In genomic region chr1:90013273-90013672, GRCm38 (mm10) we compare ENCODE assay signal across 16 mouse cellular contexts. TPM values are rescaled to one million over a fixed set of nuclear protein-coding genes. Genes with fewer than 3 reads are reported as not detected.
A peak's percentile ranks its signal among the peaks of the same experiment; 100 is the strongest.
DNase-seq lines count a peak whose midpoint lies in the region; ATAC-seq and TF ChIP-seq lines count a peak whose summit lies in the region.
"Had no signal": no experiment of that assay in that cellular context is flagged by ENCODE, and none has a peak within 500 bp of the region (broad histone marks: within the 10 kb centered on the region; RNA-seq: fewer than 3 reads in every experiment).

No protein-coding gene starts in this region.

- TF ChIP-seq CTCF in cerebellum, adult 2 months (IDR thresholded peaks at IDR 0.05; ENCODE audit: borderline replicate concordance, insufficient read depth, low read depth, low read length): no peak
- TF ChIP-seq CTCF in CH12.LX (conservative IDR thresholded peaks at IDR 0.05 in 1 of 2, IDR thresholded peaks at IDR 0.05 in 1 of 2; ENCODE audit: low read depth in 2 of 2, low read length in 2 of 2) (peak in 1 of 2 experiments; percentile 12; a peak in 1 of 4 replicates), Patski (IDR thresholded peaks at IDR 0.05) (peak; percentile 27)

- no peaks in the 10 kb centered on the region for H3K36me3 ChIP-seq in CH12.LX (replicated peaks in 1 of 2; ENCODE audit: control insufficient read depth in 1 of 2, insufficient read depth in 1 of 2, low read length in 1 of 2)
- H3K36me3 ChIP-seq in forebrain, embryonic 16.5 days (ENCODE audit: control insufficient read depth, insufficient read depth): no peaks in the 10 kb centered on the region
- H3K36me3 ChIP-seq: embryonic facial prominence, embryonic 12.5 days; intestine, embryonic 15.5 days; lung, embryonic 15.5 days; midbrain, embryonic 15.5 days had no signal

- H3K79me2 ChIP-seq in CH12.LX (replicated peaks; ENCODE audit: control insufficient read depth, extremely low read depth, insufficient read depth, poor library complexity, severe bottlenecking): no peaks in the 10 kb centered on the region

- CTCF ChIA-PET in Patski (lab: Charles Lee): interaction anchor here (1.7 kb wide), 1 partner anchor 38 kb away, joined by 4 read pairs; no protein-coding TSS in a partner anchor

- no peak overlapping the region for H3K27ac ChIP-seq in cerebellum, adult 2 months (ENCODE audit: insufficient read depth, low read length)
- H3K27ac ChIP-seq in CH12.LX (ENCODE audit: insufficient read depth, low read depth): no peak overlapping the region
- H3K27ac ChIP-seq in forebrain, embryonic 16.5 days (ENCODE audit: low read length): no peak overlapping the region
- H3K27ac ChIP-seq: embryonic facial prominence, embryonic 12.5 days; intestine, embryonic 15.5 days; kidney, postnatal 0 days; lung, embryonic 15.5 days; midbrain, embryonic 15.5 days had no signal

- in situ Hi-C loops in CH12.LX (cut with MboI; ENCODE audit: low pct_ligation_motif_present, low pct_unique_long_range_greater_than_20kb, low sequenced_read_pairs) (no loop called here), Patski (cut with MboI; ENCODE audit: low pct_unique_long_range_greater_than_20kb) (no loop called here)

- DNase-seq in cerebellum, adult 2 months: peak; percentile 11 to 22
- DNase-seq in cerebellum, postnatal 4 days (ENCODE audit: low spot score in 2 of 2): no peak
- DNase-seq in CH12.LX (ENCODE audit: extremely low read depth): peak; percentile 5
- no peak for DNase-seq in Patski (ENCODE audit: low read depth, low spot score)
- DNase-seq in cerebellum, postnatal 36 days: peak; percentile 12 to 26
- no peak for DNase-seq in spleen, adult 18-20 months
- no peak for DNase-seq in ovary, postnatal 36 days (ENCODE audit: low spot score)

- ATAC-seq in Patski: no peak
- no peak for ATAC-seq in forebrain, embryonic 16.5 days
- ATAC-seq: intestine, embryonic 15.5 days; midbrain, embryonic 15.5 days had no signal

- H3K9me3 ChIP-seq in CH12.LX (replicated peaks; ENCODE audit: low read length): peaks cover 3% of the 10 kb centered on the region
- no peaks in the 10 kb centered on the region for H3K9me3 ChIP-seq in forebrain, embryonic 16.5 days (ENCODE audit: control insufficient read depth, low read length)
- H3K9me3 ChIP-seq: embryonic facial prominence, embryonic 12.5 days; intestine, embryonic 15.5 days; lung, embryonic 15.5 days; midbrain, embryonic 15.5 days had no signal

- H3K4me3 ChIP-seq in cerebellum, adult 2 months (replicated peaks; ENCODE audit: insufficient read depth, low read depth, low read length): no peak overlapping the region
- no peak overlapping the region for H3K4me3 ChIP-seq in CH12.LX (replicated peaks in 1 of 3; ENCODE audit: low read depth in 2 of 3, low read length in 2 of 3, poor library complexity in 1 of 3)
- H3K4me3 ChIP-seq in forebrain, embryonic 16.5 days (replicated peaks; ENCODE audit: low read length): no peak overlapping the region
- H3K4me3 ChIP-seq: embryonic facial prominence, embryonic 12.5 days; intestine, embryonic 15.5 days; lung, embryonic 15.5 days; midbrain, embryonic 15.5 days had no signal

- H3K27me3 ChIP-seq in cerebellum, adult 2 months (ENCODE audit: control insufficient read depth, insufficient read depth, low read length): no peaks in the 10 kb centered on the region
- H3K27me3 ChIP-seq in CH12.LX (replicated peaks) (peaks cover 48% of the 10 kb centered on the region), Patski (no peaks in the 10 kb centered on the region)
- H3K27me3 ChIP-seq in forebrain, embryonic 16.5 days (replicated peaks; ENCODE audit: control insufficient read depth, insufficient read depth, low read length): no peaks in the 10 kb centered on the region; the same call in 1 of the 2 replicates
- H3K27me3 ChIP-seq: lung, embryonic 15.5 days; midbrain, embryonic 15.5 days had no signal

- H3K9ac ChIP-seq in CH12.LX (ENCODE audit: insufficient read depth, low read depth): no peak overlapping the region
- no peak overlapping the region for H3K9ac ChIP-seq in forebrain, embryonic 16.5 days (replicated peaks; ENCODE audit: low read depth, low read length)
- H3K9ac ChIP-seq: embryonic facial prominence, embryonic 12.5 days; intestine, embryonic 15.5 days; lung, embryonic 15.5 days; midbrain, embryonic 15.5 days had no signal

- H3K4me2 ChIP-seq in CH12.LX (ENCODE audit: insufficient read depth, low read depth, poor library complexity, severe bottlenecking): no peak overlapping the region
- H3K4me2 ChIP-seq in forebrain, embryonic 16.5 days (ENCODE audit: low read length): no peak overlapping the region
- H3K4me2 ChIP-seq: embryonic facial prominence, embryonic 12.5 days; intestine, embryonic 15.5 days; lung, embryonic 15.5 days; midbrain, embryonic 15.5 days had no signal

- TF ChIP-seq EP300 in CH12.LX (IDR thresholded peaks at IDR 0.05; ENCODE audit: low read length): no peak

- dilution Hi-C loops in CH12.LX (cut with MboI; ENCODE audit: extremely low pct_ligation_motif_present, extremely low pct_unique_long_range_greater_than_20kb, low sequenced_read_pairs): no loop called here

- H3K4me1 ChIP-seq in cerebellum, adult 2 months (ENCODE audit: control insufficient read depth, insufficient read depth, low read length): no peaks in the 10 kb centered on the region
- no peaks in the 10 kb centered on the region for H3K4me1 ChIP-seq in CH12.LX (ENCODE audit: control insufficient read depth in 1 of 2, insufficient read depth in 2 of 2)
- H3K4me1 ChIP-seq in forebrain, embryonic 16.5 days (replicated peaks; ENCODE audit: control insufficient read depth, insufficient read depth, low read length): peaks cover 4% of the 10 kb centered on the region; the same call in 1 of the 2 replicates
- H3K4me1 ChIP-seq: embryonic facial prominence, embryonic 12.5 days; intestine, embryonic 15.5 days; lung, embryonic 15.5 days; midbrain, embryonic 15.5 days had no signal

- POLR2A ChIA-PET in Patski (lab: Charles Lee): no interaction called here

- TF ChIP-seq RAD21 in CH12.LX (IDR thresholded peaks at IDR 0.05; ENCODE audit: low read depth, low read length): no peak

- WGBS in cerebellum, adult 2 months: 87% methylated on average over 5 of the region's 5 CpGs
- 76% methylated on average over 5 of the region's 5 CpGs for WGBS in forebrain, embryonic 16.5 days

- no peak for TF ChIP-seq POLR2A in cerebellum, adult 2 months (IDR thresholded peaks at IDR 0.05; ENCODE audit: borderline replicate concordance, insufficient read depth, low read length)
- TF ChIP-seq POLR2A in CH12.LX (IDR thresholded peaks at IDR 0.05; ENCODE audit: low read depth, low read length): no peak

TF ChIP-seq in CH12.LX, 34 proteins besides CTCF, POLR2A, EP300 and RAD21:
- no peak for TF ChIP-seq MAX (IDR thresholded peaks at IDR 0.05; ENCODE audit: low read length)
- TF ChIP-seq MXI1 (IDR thresholded peaks at IDR 0.05; ENCODE audit: low read depth, low read length): no peak
- no peak for TF ChIP-seq ELF1 (IDR thresholded peaks at IDR 0.05; ENCODE audit: low read depth, low read length)
- no peak for TF ChIP-seq BHLHE40 (IDR thresholded peaks at IDR 0.05; ENCODE audit: low read depth, low read length)
- no peak for TF ChIP-seq GABPA (IDR thresholded peaks at IDR 0.05; ENCODE audit: insufficient replicate concordance, low read depth, low read length)
- TF ChIP-seq TCF12 (IDR thresholded peaks at IDR 0.05; ENCODE audit: low read depth, low read length): no peak
- no peak for TF ChIP-seq SMC3 (IDR thresholded peaks at IDR 0.05; ENCODE audit: low read depth, low read length)
- TF ChIP-seq ZC3H11A (IDR thresholded peaks at IDR 0.05; ENCODE audit: low read depth, low read length): no peak
- TF ChIP-seq HCFC1 (IDR thresholded peaks at IDR 0.05; ENCODE audit: low read depth, low read length): no peak
- TF ChIP-seq NELFE (IDR thresholded peaks at IDR 0.05; ENCODE audit: low read depth, low read length): no peak
- TF ChIP-seq KAT2A (IDR thresholded peaks at IDR 0.05; ENCODE audit: insufficient replicate concordance, low read length): no peak

RNA-seq across cellular contexts. Expression of gene Asb18, which starts 1.2 kb away (rescaled TPM):
- polyA plus RNA-seq in cerebellum, adult 2 months (2012; rRNA removed): 1.3 and 1.5 TPM in 2 replicates
- total RNA-seq in CH12.LX (2012; rRNA removed) (not detected in 2 replicates), CH12.LX (2014; rRNA removed) (not detected in 2 replicates)
- polyA plus RNA-seq in CH12.LX (2012; ENCODE audit: insufficient read length, low read depth) (not detected in 2 replicates), Patski (2021) (not detected)
- 0.14 and 0.33 TPM in 2 replicates for polyA plus RNA-seq in forebrain, embryonic 16.5 days (2015; fragmentation: Nextera tagmentation; extraction: Ambion mirVana)
- total RNA-seq: hematopoietic stem cell, adult 5-6 weeks; megakaryocyte, adult 5-6 weeks had no signal
- polyA plus RNA-seq: intestine, embryonic 15.5 days; kidney, postnatal 0 days; thymus, postnatal 0 days had no signal

Comparison
In these comparisons a context has a peak if more than half of its experiments do, and no peak if none do; other contexts are left out.
1. DNase-seq: peak in cerebellum, adult 2 months (2 of 2), CH12.LX (single experiment) and cerebellum, postnatal 36 days (2 of 2); none in cerebellum, postnatal 4 days (0 of 2), Patski (single experiment), spleen, adult 18-20 months (0 of 2) and ovary, postnatal 36 days (single experiment).